In genomic region chr1:192789111-192789522, GRCm38 (mm10) we compare ENCODE assay signal across 8 mouse cellular contexts. TPM values are rescaled to one million over a fixed set of nuclear protein-coding genes. Genes with fewer than 3 reads are reported as not detected.
DNase-seq lines count a peak whose midpoint lies in the region; ATAC-seq lines count a peak whose summit lies in the region.

No protein-coding gene starts in this region.

- 68% methylated on average over 10 of the region's 10 CpGs for WGBS in hindbrain, embryonic 14.5 days
- WGBS in stomach, embryonic 15.5 days = 52% methylated on average over 10 of the region's 10 CpGs

- H3K4me1 ChIP-seq in hindbrain, embryonic 14.5 days (replicated peaks; ENCODE audit: control insufficient read depth, insufficient read depth, low read length) = peaks cover 17% of the 10 kb centered on the region
- H3K4me1 ChIP-seq in stomach, embryonic 15.5 days = peaks cover 35% of the 10 kb centered on the region

- H3K9me3 ChIP-seq in hindbrain, embryonic 14.5 days (ENCODE audit: control insufficient read depth, low read length) = no peaks in the 10 kb centered on the region
- H3K9me3 ChIP-seq in stomach, embryonic 15.5 days = no peaks in the 10 kb centered on the region

- H3K36me3 ChIP-seq in hindbrain, embryonic 14.5 days (replicated peaks; ENCODE audit: control insufficient read depth, insufficient read depth) = no peaks in the 10 kb centered on the region
- no peaks in the 10 kb centered on the region for H3K36me3 ChIP-seq in stomach, embryonic 15.5 days

- H3K4me2 ChIP-seq in hindbrain, embryonic 14.5 days (replicated peaks) = no peak overlapping the region
- no peak overlapping the region for H3K4me2 ChIP-seq in stomach, embryonic 15.5 days

- peak; percentile 58; the same call in 1 of the 2 replicates for ATAC-seq in hindbrain, embryonic 14.5 days (ENCODE audit: low FRiP score)
- ATAC-seq in stomach, embryonic 15.5 days (ENCODE audit: insufficient read depth, low FRiP score, low read depth) = peak; percentile 48; the same call in 1 of the 2 replicates

- no peak overlapping the region for H3K4me3 ChIP-seq in hindbrain, embryonic 14.5 days (replicated peaks; ENCODE audit: low read length)
- no peak overlapping the region for H3K4me3 ChIP-seq in stomach, embryonic 15.5 days (replicated peaks)

- H3K9ac ChIP-seq in hindbrain, embryonic 14.5 days = no peak overlapping the region
- H3K9ac ChIP-seq in stomach, embryonic 15.5 days = no peak overlapping the region

- no peaks in the 10 kb centered on the region for H3K27me3 ChIP-seq in hindbrain, embryonic 14.5 days (ENCODE audit: control insufficient read depth, insufficient read depth, low read length)
- H3K27me3 ChIP-seq in stomach, embryonic 15.5 days (replicated peaks) = no peaks in the 10 kb centered on the region

- peak; percentile 42 for DNase-seq in adrenal gland, adult 2 months
- no peak for DNase-seq in adrenal gland, postnatal 4 days (ENCODE audit: low spot score in 2 of 2)
- DNase-seq in adrenal gland, postnatal 14 days = peak; percentile 45
- peak; percentile 77 for DNase-seq in gastrocnemius, postnatal 10 days
- DNase-seq in hindbrain, embryonic 14.5 days (ENCODE audit: low spot score) = no peak
- DNase-seq in left cerebral cortex, postnatal 4 days = peak; percentile 78
- no peak for DNase-seq in spleen, adult 18-20 months

- H3K27ac ChIP-seq in hindbrain, embryonic 14.5 days = 0 out of 2 replicates have a peak overlapping the region, but pooled peaks have one; percentile 9
- peak overlapping the region; percentile 82 for H3K27ac ChIP-seq in stomach, embryonic 15.5 days

- intact Hi-C loops in left cerebral cortex, postnatal 4 days (cut with DNase I) = loop anchor here (10.0 kb wide), 2 partner anchors 126 to 336 kb away; no protein-coding TSS in a partner anchor

RNA-seq across cellular contexts. Expression of gene Hhat, which starts 18.1 kb away (rescaled TPM):
- 1 to 10 TPM; 4.9 to 5.6 TPM for total RNA-seq in adrenal gland, adult 2 months (2021)
- polyA plus RNA-seq in adrenal gland, adult 2 months (2012; rRNA removed) = 12.8 and 15.1 TPM in 2 replicates
- total RNA-seq in adrenal gland, postnatal 4 days (2021) = 10 to 100 TPM; 14.4 to 15.1 TPM
- total RNA-seq in adrenal gland, postnatal 14 days (2021) = 4.6 TPM in 2 replicates
- total RNA-seq in gastrocnemius, postnatal 10 days (2021) = 1 to 10 TPM; 1.7 to 4.5 TPM
- polyA plus RNA-seq in hindbrain, embryonic 14.5 days (2014; fragmentation: Nextera tagmentation; extraction: Ambion mirVana) = 3.5 and 3.9 TPM in 2 replicates
- total RNA-seq in left cerebral cortex, postnatal 4 days (2021) = 1 to 10 TPM; 3.1 to 3.5 TPM
- polyA plus RNA-seq in stomach, embryonic 15.5 days (2015; fragmentation: Nextera tagmentation; extraction: Ambion mirVana) = 8.7 and 9.7 TPM in 2 replicates

Comparison
In these comparisons a context has a peak if more than half of its experiments do, and no peak if none do; other contexts are left out.
1. DNase-seq: peak in adrenal gland, adult 2 months (single experiment), adrenal gland, postnatal 14 days (single experiment), gastrocnemius, postnatal 10 days (single experiment) and left cerebral cortex, postnatal 4 days (single experiment); none in adrenal gland, postnatal 4 days (0 of 2), hindbrain, embryonic 14.5 days (single experiment) and spleen, adult 18-20 months (0 of 2).